Mouse (Mus musculus): ENCODE data around the gene Muc4. TPM values are rescaled to one million over a fixed set of nuclear protein-coding genes. Genes with fewer than 3 reads are reported as not detected.

Gene Muc4
- polyA plus RNA-seq, 1 experiment from 2014 or later, result 0.41 TPM

DNA sequence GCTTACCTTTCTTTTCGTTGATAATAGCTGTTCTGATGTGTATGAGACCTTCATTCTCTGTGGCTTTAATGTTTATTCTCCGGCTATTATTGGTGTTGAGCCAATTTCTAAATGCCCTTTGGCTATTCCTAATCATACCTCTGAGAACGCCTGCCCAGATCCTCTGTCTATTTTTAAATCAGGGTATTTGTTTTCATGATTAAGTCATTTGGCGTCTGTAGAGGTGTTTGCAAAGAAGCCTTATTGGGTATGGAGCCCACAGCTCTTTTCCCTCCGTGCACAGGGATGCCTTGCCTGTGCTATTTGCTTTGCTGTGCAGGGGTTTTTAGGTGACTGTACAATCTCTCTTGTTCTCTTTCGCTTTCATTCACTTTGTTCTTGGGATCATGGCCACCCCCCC lies 22.1 kb upstream of the Muc4 start:
- no peak overlapping the region for H3K27ac ChIP-seq (ENCODE audit: low read depth, low read length)
- no peak for ATAC-seq (replicated peaks; ENCODE audit: low FRiP score)
- H3K4me3 ChIP-seq (ENCODE audit: low read depth, low read length), result no peak overlapping the region
- 72% methylated on average over 6 of the region's 6 CpGs for WGBS
- DNase-seq (ENCODE audit: low spot score), result no peak
- H3K4me2 ChIP-seq, result no peak overlapping the region
- no peaks in the 10 kb centered on the region for H3K9me3 ChIP-seq (ENCODE audit: control insufficient read depth, low read length)
- H3K36me3 ChIP-seq (ENCODE audit: control insufficient read depth, insufficient read depth, low read length), result no peaks in the 10 kb centered on the region
- H3K4me1 ChIP-seq (replicated peaks; ENCODE audit: control insufficient read depth, insufficient read depth, low read length), result peaks cover 2% of the 10 kb centered on the region; the same call in 1 of the 2 replicates
- no peak overlapping the region for H3K9ac ChIP-seq (ENCODE audit: low read depth, low read length)
- H3K27me3 ChIP-seq (replicated peaks; ENCODE audit: control insufficient read depth, insufficient read depth, low read length), result peaks cover 3% of the 10 kb centered on the region

DNA sequence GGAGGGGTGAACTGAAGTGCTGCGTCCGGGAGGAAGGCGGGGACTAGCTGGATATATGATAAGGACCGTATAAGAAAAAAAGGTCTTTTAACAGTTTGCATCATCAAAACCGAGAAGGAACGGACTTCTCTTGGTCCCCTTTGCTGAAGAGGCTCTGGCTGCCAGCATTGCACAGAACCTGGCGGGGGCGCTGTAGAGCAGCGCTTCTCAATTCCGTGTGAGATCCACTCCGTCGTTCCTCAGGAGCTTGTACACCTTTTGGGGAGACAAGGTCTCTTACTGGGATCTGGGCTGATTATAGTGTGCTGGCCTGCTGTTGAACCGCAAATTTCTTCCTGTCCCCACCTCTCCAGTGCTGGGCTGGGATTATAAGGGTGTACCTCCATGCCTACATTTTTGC lies 20.3 kb upstream of the Muc4 start:
- Histone ChIP-seq H3K9ac (ENCODE audit: low read depth, low read length) (no peak overlapping the region), H3K27ac (ENCODE audit: low read depth, low read length) (no peak overlapping the region), H3K4me2 (peak overlapping the region; percentile 45), H3K36me3 (ENCODE audit: control insufficient read depth, insufficient read depth, low read length) (no peaks in the 10 kb centered on the region), H3K4me3 (ENCODE audit: low read depth, low read length) (no peak overlapping the region), H3K27me3 (replicated peaks; ENCODE audit: control insufficient read depth, insufficient read depth, low read length) (peaks cover 3% of the 10 kb centered on the region; the same call in 1 of the 2 replicates), H3K4me1 (replicated peaks; ENCODE audit: control insufficient read depth, insufficient read depth, low read length) (no peaks in the 10 kb centered on the region), H3K9me3 (ENCODE audit: control insufficient read depth, low read length) (no peaks in the 10 kb centered on the region)
- 18% methylated on average over 13 of the region's 13 CpGs for WGBS
- no peak for DNase-seq (ENCODE audit: low spot score)
- no peak for ATAC-seq (replicated peaks; ENCODE audit: low FRiP score)

DNA sequence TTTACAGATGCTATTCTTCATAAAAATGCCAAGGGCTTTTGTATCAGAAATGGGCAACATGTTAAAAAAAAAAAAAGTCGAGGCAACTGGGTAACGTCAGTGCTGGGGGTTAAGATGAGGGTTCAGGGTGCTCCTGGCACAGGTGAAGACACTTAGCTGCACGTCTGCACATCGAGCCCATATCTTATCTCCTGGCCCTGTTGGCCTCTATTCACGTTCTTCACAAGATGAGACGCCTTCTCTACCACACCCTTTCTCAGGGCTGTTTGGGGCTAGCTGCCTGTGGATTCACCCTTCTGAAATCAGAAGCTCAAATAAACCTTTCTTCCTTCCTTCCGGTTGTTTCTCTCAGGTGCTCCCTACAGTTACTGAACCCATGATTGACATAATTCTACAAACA lies 12.5 kb upstream of the Muc4 start:
- ATAC-seq (replicated peaks; ENCODE audit: low FRiP score) (no peak), DNase-seq (ENCODE audit: low spot score) (no peak)
- Histone ChIP-seq H3K9me3 (ENCODE audit: control insufficient read depth, low read length) (no peaks in the 10 kb centered on the region), H3K9ac (ENCODE audit: low read depth, low read length) (no peak overlapping the region), H3K27ac (ENCODE audit: low read depth, low read length) (no peak overlapping the region), H3K4me2 (no peak overlapping the region), H3K36me3 (ENCODE audit: control insufficient read depth, insufficient read depth, low read length) (no peaks in the 10 kb centered on the region), H3K4me3 (ENCODE audit: low read depth, low read length) (no peak overlapping the region), H3K4me1 (replicated peaks; ENCODE audit: control insufficient read depth, insufficient read depth, low read length) (0 out of 2 replicates have a peak, but pooled peaks cover 3% of the 10 kb centered on the region), H3K27me3 (replicated peaks; ENCODE audit: control insufficient read depth, insufficient read depth, low read length) (no peaks in the 10 kb centered on the region)
- WGBS, result 46% methylated on average over 7 of the region's 7 CpGs

DNA sequence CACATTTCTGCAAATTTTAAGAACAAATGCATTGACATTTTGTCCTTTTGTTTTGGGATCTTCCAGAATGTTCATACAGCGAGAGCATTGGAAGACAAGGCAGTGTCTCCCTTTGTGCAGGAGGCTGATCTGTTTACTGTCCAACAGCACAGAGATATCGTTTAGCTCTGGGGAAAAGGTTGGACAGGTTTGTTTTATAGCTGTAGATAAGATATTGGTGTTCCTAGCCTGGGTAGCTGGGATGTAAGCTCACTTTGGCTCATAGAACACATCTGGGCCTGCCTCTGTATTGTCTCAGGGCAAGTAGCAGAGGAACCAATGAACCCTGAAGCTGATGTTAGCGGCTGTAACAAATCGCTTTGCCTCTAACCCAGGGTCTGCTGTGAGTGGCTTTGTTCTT lies 11.9 kb upstream of the Muc4 start:
- Histone ChIP-seq H3K27me3 (replicated peaks; ENCODE audit: control insufficient read depth, insufficient read depth, low read length) (no peaks in the 10 kb centered on the region), H3K4me2 (no peak overlapping the region), H3K36me3 (ENCODE audit: control insufficient read depth, insufficient read depth, low read length) (no peaks in the 10 kb centered on the region), H3K9me3 (ENCODE audit: control insufficient read depth, low read length) (no peaks in the 10 kb centered on the region), H3K27ac (ENCODE audit: low read depth, low read length) (no peak overlapping the region), H3K4me3 (ENCODE audit: low read depth, low read length) (no peak overlapping the region), H3K9ac (ENCODE audit: low read depth, low read length) (no peak overlapping the region), H3K4me1 (replicated peaks; ENCODE audit: control insufficient read depth, insufficient read depth, low read length) (0 out of 2 replicates have a peak, but pooled peaks cover 3% of the 10 kb centered on the region)
- 59% methylated on average over 4 of the region's 4 CpGs for WGBS
- DNase-seq (ENCODE audit: low spot score) (no peak), ATAC-seq (replicated peaks; ENCODE audit: low FRiP score) (no peak)

DNA sequence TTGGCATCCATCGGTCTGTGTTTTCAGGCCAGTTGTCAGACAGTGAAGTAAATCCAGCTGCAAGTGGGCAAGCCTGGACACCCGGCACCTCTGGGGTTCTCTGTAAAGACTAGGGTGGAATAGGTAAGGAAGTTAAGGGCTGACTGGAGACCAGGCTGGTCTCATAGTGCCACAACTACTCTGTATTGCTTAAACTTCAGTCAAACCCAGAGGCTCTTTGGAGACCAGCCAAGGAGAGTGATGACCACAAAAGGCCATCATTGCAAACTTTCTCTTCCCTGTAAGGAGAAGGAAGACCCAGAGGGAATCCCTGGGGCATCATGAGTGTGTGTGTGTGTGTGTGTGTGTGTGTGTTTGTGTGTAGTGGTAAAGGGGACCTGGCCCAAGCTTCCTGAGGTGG lies 11.4 kb upstream of the Muc4 start:
- H3K9ac ChIP-seq (ENCODE audit: low read depth, low read length), result no peak overlapping the region
- H3K4me2 ChIP-seq, result no peak overlapping the region
- ATAC-seq (replicated peaks; ENCODE audit: low FRiP score) (no peak), DNase-seq (ENCODE audit: low spot score) (no peak)
- H3K9me3 ChIP-seq (ENCODE audit: control insufficient read depth, low read length), result no peaks in the 10 kb centered on the region
- H3K27me3 ChIP-seq (replicated peaks; ENCODE audit: control insufficient read depth, insufficient read depth, low read length), result no peaks in the 10 kb centered on the region
- 79% methylated on average over 2 of the region's 2 CpGs for WGBS
- 0 out of 2 replicates have a peak, but pooled peaks cover 3% of the 10 kb centered on the region for H3K4me1 ChIP-seq (replicated peaks; ENCODE audit: control insufficient read depth, insufficient read depth, low read length)
- H3K4me3 ChIP-seq (ENCODE audit: low read depth, low read length), result no peak overlapping the region
- no peak overlapping the region for H3K27ac ChIP-seq (ENCODE audit: low read depth, low read length)
- no peaks in the 10 kb centered on the region for H3K36me3 ChIP-seq (ENCODE audit: control insufficient read depth, insufficient read depth, low read length)

DNA sequence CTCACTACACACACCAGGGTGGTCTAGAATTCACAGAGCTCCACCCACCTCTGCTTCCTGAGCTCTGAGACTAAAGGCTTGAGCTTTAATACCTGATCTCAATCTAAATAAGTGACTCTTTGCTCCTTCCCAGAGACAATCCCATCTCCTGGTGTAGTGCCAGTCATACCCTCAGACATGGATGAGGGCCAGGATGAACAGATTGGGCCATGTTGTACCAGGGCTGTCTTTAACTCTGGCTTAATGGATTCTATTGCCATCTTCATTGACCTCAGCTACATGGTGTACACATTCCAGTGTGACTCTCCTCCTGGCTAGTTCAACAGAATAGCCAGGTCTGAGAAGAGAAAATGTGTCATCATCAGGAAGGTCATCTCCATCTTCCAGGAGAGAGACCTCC lies 9.2 kb upstream of the Muc4 start:
- no peak for ATAC-seq (replicated peaks; ENCODE audit: low FRiP score)
- H3K9ac ChIP-seq (ENCODE audit: low read depth, low read length), result no peak overlapping the region
- no peak overlapping the region for H3K27ac ChIP-seq (ENCODE audit: low read depth, low read length)
- no peak for DNase-seq (ENCODE audit: low spot score)
- H3K27me3 ChIP-seq (replicated peaks; ENCODE audit: control insufficient read depth, insufficient read depth, low read length), result no peaks in the 10 kb centered on the region
- no peak overlapping the region for H3K4me2 ChIP-seq
- 0 out of 2 replicates have a peak, but pooled peaks cover 3% of the 10 kb centered on the region for H3K4me1 ChIP-seq (replicated peaks; ENCODE audit: control insufficient read depth, insufficient read depth, low read length)
- H3K9me3 ChIP-seq (ENCODE audit: control insufficient read depth, low read length), result no peaks in the 10 kb centered on the region
- H3K36me3 ChIP-seq (ENCODE audit: control insufficient read depth, insufficient read depth, low read length), result no peaks in the 10 kb centered on the region
- H3K4me3 ChIP-seq (ENCODE audit: low read depth, low read length), result no peak overlapping the region

DNA sequence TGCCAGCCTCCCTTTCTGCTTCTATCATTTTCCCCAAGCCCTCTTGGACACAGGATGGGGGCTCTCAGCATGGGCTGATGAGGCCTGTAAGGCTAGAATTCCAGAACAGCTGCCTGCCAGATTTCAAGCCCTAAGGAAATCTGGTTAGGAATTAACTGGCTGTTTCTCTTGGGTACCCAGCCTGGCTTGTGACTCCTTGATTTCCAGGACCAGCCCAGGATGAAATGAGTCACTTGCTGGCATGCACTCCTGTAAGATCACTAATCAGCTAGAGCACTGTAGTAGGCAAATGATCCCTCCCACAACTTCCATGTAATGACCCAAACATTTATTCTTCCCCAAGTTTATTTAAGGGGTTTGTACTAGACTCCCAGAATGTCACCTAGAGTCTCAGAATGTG lies 7.4 kb upstream of the Muc4 start:
- H3K27ac ChIP-seq (ENCODE audit: low read depth, low read length), result no peak overlapping the region

DNA sequence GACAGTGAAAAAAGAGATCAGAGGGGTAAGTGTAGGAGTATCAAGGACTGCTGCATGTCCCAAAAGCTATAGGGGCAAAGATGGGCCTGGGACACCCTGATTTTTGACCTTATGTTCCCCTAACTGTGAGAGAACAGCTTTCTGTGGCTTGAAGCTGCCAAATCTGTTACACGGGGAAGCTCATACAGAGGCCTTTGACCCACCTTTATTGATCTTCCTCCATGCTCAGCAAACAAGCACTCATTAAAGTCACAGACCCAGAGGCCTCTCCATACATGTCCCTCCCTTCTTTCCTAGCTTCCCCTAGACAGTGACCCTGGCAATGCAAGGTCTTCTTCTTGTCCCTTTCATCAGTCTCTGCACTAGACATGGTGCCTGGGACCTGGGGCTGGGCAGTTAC lies 7.0 kb upstream of the Muc4 start:
- no peaks in the 10 kb centered on the region for H3K4me1 ChIP-seq (replicated peaks; ENCODE audit: control insufficient read depth, insufficient read depth, low read length)
- H3K9ac ChIP-seq (ENCODE audit: low read depth, low read length), result no peak overlapping the region
- no peaks in the 10 kb centered on the region for H3K36me3 ChIP-seq (ENCODE audit: control insufficient read depth, insufficient read depth, low read length)
- DNase-seq (ENCODE audit: low spot score), result no peak
- no peaks in the 10 kb centered on the region for H3K9me3 ChIP-seq (ENCODE audit: control insufficient read depth, low read length)
- H3K27ac ChIP-seq (ENCODE audit: low read depth, low read length), result no peak overlapping the region
- no peak for ATAC-seq (replicated peaks; ENCODE audit: low FRiP score)
- no peak overlapping the region for H3K4me2 ChIP-seq
- H3K4me3 ChIP-seq (ENCODE audit: low read depth, low read length), result no peak overlapping the region
- H3K27me3 ChIP-seq (replicated peaks; ENCODE audit: control insufficient read depth, insufficient read depth, low read length), result no peaks in the 10 kb centered on the region
- WGBS, result 44% methylated on average over 1 of the region's 1 CpGs

More for the DNA sequence above, 7.4 kb upstream of the Muc4 start:
- Histone ChIP-seq H3K4me3 (ENCODE audit: low read depth, low read length) (no peak overlapping the region), H3K9me3 (ENCODE audit: control insufficient read depth, low read length) (no peaks in the 10 kb centered on the region), H3K9ac (ENCODE audit: low read depth, low read length) (no peak overlapping the region), H3K4me2 (no peak overlapping the region), H3K27me3 (replicated peaks; ENCODE audit: control insufficient read depth, insufficient read depth, low read length) (no peaks in the 10 kb centered on the region), H3K36me3 (ENCODE audit: control insufficient read depth, insufficient read depth, low read length) (no peaks in the 10 kb centered on the region), H3K4me1 (replicated peaks; ENCODE audit: control insufficient read depth, insufficient read depth, low read length) (0 out of 2 replicates have a peak, but pooled peaks cover 2% of the 10 kb centered on the region)
- DNase-seq (ENCODE audit: low spot score) (no peak), ATAC-seq (replicated peaks; ENCODE audit: low FRiP score) (no peak)

DNA sequence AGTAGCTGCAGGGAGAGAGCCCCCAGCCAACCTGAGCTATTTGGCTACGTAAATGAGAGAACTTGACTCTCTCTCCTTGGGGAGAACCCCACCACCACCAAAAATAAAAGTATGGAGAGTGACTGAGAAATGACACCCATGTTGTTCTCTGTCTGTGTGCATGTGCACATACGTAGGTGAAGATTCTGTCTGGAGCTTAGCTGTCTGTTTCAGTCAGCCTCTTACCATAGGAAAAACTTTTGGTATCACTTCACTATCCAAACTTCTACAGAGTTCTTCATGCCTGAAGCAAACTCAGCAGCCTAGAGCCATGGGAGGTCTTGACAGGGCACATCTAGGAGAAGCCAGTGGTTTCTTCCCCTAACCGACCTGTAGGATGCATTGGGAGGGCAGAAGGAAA lies 2.5 kb upstream of the Muc4 start:
- Histone ChIP-seq H3K4me1 (replicated peaks; ENCODE audit: control insufficient read depth, insufficient read depth, low read length) (no peaks in the 10 kb centered on the region), H3K36me3 (ENCODE audit: control insufficient read depth, insufficient read depth, low read length) (no peaks in the 10 kb centered on the region), H3K27ac (ENCODE audit: low read depth, low read length) (no peak overlapping the region), H3K27me3 (replicated peaks; ENCODE audit: control insufficient read depth, insufficient read depth, low read length) (no peaks in the 10 kb centered on the region), H3K9me3 (ENCODE audit: control insufficient read depth, low read length) (no peaks in the 10 kb centered on the region), H3K4me3 (ENCODE audit: low read depth, low read length) (no peak overlapping the region), H3K4me2 (no peak overlapping the region), H3K9ac (ENCODE audit: low read depth, low read length) (no peak overlapping the region)
- ATAC-seq (replicated peaks; ENCODE audit: low FRiP score), result no peak
- WGBS, result 83% methylated on average over 3 of the region's 3 CpGs
- DNase-seq (ENCODE audit: low spot score), result no peak
